Mouse (Mus musculus): Measurements from ENCODE around the gene Hdac1.

The Hdac1 gene

DNA sequence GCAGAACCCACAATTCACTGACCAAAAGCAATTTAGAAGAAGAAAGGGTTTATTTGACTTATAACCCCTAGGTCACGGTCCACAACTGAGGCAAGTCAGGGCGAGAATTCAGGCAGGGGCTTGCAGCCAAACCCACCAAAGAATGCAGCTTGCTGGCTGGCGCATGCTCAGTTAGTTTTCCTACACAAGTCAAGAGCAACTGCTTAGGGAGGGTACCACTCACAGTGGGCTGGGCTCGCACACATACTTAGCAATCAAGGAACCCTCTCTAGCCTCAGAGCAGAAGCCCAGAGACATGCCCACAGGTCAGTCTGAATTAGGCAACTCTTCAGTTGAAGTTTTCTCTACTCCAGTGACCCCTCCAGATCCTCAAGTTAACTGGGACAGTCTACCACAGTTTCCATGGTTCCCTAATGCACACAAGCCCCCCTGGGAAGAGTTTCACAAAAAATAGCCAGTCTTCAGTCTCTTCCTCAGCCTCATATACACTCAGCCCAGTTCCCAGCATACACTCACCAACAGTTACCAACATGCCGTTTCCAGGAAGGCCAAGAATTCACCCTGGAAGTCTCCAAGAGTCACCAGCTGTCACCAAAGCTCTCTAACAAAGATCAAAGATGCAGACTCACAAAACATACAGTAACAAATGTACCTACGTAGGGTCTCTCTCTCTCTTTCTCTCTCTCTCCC lies 31.6 kb downstream of the Hdac1 start:
- H3K36me3 ChIP-seq (ENCODE audit: control insufficient read depth, insufficient read depth, low read length, poor library complexity, severe bottlenecking) = no peaks in the 10 kb centered on the region
- no peak for DNase-seq (ENCODE audit: low read depth, low spot score)
- no peaks in the 10 kb centered on the region; the same call in 1 of the 2 replicates for H3K27me3 ChIP-seq (ENCODE audit: control insufficient read depth, insufficient read depth, low read length, poor library complexity, severe bottlenecking)

DNA sequence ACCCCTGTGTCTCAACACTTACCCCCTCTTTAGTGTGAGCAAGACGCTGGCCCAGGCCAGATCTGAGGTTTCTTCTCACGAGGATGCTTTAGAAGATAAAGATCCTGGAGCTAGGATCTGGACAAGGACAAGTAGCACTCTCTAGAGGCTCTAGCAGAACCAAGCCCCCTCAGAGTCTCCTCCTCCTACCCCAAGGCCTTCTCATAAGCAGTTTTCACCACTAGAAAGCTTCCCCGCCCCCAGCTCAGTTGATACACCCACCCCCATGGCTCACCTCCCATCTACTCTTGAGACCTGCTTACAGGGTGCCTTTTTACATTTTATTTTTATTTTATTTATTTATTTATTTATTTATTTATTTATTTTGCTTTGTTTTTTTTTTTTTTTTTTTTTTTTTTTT lies 32.9 kb downstream of the Hdac1 start:
- Histone ChIP-seq H3K36me3 (ENCODE audit: control insufficient read depth, insufficient read depth, low read length, poor library complexity, severe bottlenecking) (no peaks in the 10 kb centered on the region), H3K27me3 (ENCODE audit: control insufficient read depth, insufficient read depth, low read length, poor library complexity, severe bottlenecking) (no peaks in the 10 kb centered on the region; the same call in 1 of the 2 replicates)
- no peak for DNase-seq (ENCODE audit: low read depth, low spot score)

DNA sequence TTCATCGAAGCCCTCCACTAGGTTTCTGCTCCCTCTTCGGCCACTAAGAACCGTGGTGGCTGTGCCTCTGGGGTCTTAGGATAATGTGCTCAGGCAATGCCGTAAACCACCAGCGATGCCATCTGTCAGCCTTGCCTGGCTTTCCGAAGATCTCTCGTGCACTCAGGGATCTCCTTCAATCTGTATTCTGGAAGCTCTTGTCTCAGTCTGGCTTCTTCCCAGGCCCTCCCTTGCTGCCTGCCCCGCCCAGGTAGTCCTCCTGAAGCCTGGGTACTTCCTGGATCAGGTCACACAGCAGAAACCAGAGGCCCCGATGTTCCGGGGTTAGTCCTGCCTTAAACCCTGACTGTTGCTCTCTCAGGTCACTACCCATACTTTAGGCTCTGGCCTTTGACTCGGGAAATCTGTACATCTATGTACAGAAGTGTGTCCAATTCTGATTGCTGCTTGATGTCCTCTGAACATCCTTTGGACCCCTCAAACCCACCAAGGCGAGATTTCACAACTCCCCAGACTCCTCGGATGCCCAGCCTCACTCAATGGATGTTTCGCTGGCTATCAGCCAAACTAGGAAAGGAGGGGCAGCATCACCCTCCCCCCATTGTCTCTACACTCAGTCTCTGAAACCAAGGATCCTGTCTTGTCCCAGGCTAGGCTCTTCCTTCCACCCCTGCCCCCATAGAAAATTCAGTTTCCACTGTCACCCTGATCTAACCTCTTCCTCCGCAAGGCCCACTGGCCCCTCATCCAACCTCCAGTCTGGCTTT lies 33.5 kb downstream of the Hdac1 start:
- Histone ChIP-seq H3K27me3 (ENCODE audit: control insufficient read depth, insufficient read depth, low read length, poor library complexity, severe bottlenecking) (no peaks in the 10 kb centered on the region; the same call in 1 of the 2 replicates), H3K36me3 (ENCODE audit: control insufficient read depth, insufficient read depth, low read length, poor library complexity, severe bottlenecking) (no peaks in the 10 kb centered on the region)
- no peak for DNase-seq (ENCODE audit: low read depth, low spot score)

DNA sequence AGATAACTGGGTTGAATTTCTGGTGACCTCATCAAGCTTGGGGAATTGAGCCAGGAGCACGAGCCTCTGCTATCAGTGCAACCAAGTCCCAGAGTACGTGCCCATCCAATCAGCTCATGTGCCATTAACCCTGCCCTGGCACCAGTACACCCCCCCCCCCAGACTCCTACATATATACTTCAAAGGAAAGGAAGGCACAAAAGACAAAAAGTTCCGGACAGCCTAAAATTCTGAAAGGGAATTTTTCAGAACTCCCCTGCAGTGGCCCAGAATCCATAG lies 34.3 kb downstream of the Hdac1 start:
- no peaks in the 10 kb centered on the region for H3K27me3 ChIP-seq (ENCODE audit: control insufficient read depth, insufficient read depth, low read length, poor library complexity, severe bottlenecking)
- no peaks in the 10 kb centered on the region for H3K36me3 ChIP-seq (ENCODE audit: control insufficient read depth, insufficient read depth, low read length, poor library complexity, severe bottlenecking)
- DNase-seq (ENCODE audit: low read depth, low spot score) = no peak

DNA sequence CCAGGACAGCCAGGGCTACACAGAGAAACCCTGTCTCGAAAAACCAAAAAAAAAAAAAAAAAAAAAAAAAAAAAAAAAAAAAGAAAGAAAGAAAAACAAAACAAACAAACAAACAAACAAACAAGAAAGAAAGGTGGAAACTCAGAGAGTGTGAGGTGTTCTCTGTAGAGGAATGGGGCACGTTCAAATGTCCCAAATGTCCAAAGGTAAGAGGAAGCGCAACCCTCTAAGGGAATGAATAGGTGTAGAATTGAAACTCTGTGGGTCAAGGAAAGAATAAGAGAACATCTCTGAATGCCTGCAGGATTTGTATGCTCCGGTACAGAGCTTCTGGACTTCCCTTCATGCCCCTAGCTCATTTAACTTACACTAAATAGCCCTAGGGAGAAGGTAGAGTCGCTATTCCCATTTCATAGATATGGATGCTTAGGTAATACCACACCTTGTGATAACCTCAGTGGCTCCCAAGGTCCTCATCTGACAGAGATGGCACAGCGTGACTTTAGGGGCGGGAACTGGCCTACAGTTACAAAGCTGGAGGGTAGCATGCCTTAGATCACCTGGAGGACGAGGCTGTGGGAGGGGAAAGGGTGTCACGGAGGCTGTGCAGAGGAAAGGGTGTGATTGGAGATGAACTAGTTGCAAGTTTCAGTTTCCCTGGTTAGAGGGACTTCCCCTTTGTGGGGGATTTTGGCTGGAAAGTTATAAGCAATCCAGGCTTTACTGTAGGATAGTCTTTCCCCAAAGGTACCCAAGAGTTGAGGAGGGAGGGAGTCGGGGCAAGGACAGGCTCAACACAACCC lies 34.9 kb downstream of the Hdac1 start:
- no peaks in the 10 kb centered on the region for H3K27me3 ChIP-seq (ENCODE audit: control insufficient read depth, insufficient read depth, low read length, poor library complexity, severe bottlenecking)
- H3K36me3 ChIP-seq (ENCODE audit: control insufficient read depth, insufficient read depth, low read length, poor library complexity, severe bottlenecking) = no peaks in the 10 kb centered on the region
- DNase-seq (ENCODE audit: low read depth, low spot score) = peak; percentile 68

DNA sequence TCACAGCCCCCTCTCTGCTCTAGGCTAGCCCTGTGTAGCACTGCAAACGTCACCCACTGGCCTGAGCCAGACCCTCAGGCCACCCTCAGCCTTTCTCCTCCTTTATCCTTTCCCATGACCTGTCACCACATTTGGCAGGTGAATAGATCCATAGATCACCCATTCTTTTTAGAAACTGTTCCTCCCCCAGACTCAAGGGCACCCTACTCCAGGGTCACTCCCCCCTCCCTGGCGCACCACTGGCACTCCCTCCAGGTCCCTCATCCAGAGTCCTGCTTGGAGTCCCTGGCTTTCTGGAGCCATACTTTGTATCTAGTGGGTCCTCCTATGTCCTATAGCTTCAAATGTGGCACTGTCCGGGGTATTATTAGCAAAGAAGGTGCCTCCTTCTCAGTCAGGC lies 37.0 kb downstream of the Hdac1 start:
- Histone ChIP-seq H3K36me3 (ENCODE audit: control insufficient read depth, insufficient read depth, low read length, poor library complexity, severe bottlenecking) (no peaks in the 10 kb centered on the region), H3K27me3 (ENCODE audit: control insufficient read depth, insufficient read depth, low read length, poor library complexity, severe bottlenecking) (no peaks in the 10 kb centered on the region)
- no peak for DNase-seq (ENCODE audit: low read depth, low spot score)

DNA sequence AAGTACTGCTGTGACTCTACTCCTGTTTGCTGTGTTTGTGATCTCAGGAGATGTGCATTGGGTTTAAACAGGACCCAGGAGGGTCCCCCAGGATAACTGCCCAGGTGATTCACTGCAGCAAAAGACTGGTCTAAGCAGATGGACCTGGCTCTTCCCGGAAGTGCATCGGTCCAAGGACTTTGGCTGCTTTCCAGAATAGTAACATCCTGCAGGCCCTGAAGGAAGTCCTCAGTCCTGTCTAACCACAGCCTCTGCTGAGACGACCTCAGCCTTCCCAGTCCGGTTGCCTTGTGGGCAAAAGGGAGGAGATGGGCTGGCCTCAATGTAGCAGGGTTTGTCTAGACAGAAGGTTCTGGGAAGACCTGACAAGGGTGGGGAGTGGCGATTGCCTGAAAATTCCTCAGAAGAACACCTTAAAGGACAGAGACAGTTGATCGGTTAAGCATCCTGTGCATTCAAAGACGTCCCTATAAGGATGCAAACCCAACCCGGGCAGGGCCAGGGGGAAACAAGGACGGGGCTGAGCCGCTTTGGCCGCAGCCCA lies 39.5 kb downstream of the Hdac1 start:
- Histone ChIP-seq H3K27me3 (ENCODE audit: control insufficient read depth, insufficient read depth, low read length, poor library complexity, severe bottlenecking) (no peaks in the 10 kb centered on the region), H3K36me3 (ENCODE audit: control insufficient read depth, insufficient read depth, low read length, poor library complexity, severe bottlenecking) (no peaks in the 10 kb centered on the region)
- no peak for DNase-seq (ENCODE audit: low read depth, low spot score)

DNA sequence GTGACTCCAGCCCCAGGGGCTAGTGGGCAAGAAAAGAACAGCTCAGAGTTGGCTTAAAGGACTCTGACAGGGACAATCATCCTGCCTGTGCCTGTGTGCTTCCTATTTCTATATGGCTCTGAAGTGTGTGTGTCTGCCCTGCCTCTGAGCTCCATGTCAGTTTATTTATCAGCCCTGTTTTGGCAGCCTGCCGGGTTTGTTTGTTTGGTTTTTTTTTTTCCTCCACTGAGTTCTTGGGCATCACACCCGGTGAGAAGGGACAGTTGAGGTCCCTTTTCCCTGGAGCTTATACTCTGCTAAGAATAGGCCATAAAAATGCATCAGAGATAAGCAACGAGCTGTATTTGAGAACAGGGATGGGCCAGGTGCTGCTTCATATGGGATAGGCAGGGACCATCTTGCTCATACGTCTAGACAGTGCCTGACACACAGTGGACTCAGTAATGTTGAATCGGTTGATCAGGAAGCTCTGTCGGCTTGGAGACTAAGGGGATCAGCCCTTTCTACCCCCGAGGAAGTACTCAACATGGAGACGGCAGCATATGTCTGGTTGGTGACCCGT lies 40.1 kb downstream of the Hdac1 start:
- Histone ChIP-seq H3K27me3 (ENCODE audit: control insufficient read depth, insufficient read depth, low read length, poor library complexity, severe bottlenecking) (no peaks in the 10 kb centered on the region), H3K36me3 (ENCODE audit: control insufficient read depth, insufficient read depth, low read length, poor library complexity, severe bottlenecking) (no peaks in the 10 kb centered on the region)
- no peak for DNase-seq (ENCODE audit: low read depth, low spot score)

DNA sequence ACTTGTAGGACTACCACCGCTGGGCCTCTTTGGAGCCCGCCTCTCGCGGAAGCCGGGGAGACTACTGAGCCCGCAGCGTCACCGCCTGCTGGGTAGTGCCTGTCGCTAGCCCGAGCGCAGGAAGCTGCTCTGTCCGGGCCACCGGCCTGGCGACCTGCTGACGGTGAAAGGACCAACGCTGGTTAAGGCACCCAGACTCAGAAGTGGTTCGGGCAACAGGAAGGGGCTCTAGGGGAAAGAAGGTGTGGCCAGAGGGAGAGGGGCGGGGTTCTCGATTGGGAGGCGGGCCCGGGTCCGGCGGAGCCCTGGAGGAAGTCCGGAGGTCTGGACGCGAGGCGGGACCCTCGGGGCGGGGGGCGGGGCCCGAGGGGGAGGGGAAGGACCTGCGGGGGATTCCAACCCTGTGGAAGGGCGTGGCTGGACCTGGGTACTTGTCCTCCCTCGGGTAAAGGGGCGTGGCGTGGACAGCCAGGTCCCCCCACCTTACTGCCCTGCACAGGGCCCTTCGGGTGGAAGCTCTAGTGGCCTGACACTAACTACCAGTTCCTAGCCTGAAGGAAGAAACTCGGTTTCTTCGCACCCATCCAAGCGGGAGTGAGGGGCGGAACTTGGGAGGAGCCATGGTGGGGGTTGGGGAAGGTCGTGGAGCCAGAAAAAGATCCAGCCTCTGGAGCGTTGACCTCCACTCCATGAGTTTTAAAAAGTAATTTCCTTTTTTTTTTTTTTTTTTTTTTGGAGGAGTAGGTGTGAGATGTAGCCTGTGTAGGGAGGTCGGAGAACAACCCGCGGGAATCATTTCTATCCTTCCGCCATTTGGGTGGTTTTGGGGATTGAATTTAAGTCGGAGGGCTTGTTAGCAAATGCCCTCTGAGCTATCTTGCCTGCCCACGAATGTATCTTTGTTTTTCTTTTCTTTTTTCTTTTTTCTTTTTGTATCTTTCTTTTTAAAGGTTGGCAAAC lies 41.6 kb downstream of the Hdac1 start:
- no peaks in the 10 kb centered on the region for H3K27me3 ChIP-seq (ENCODE audit: control insufficient read depth, insufficient read depth, low read length, poor library complexity, severe bottlenecking)
- peak; percentile 90 for DNase-seq (ENCODE audit: low read depth, low spot score)
- H3K36me3 ChIP-seq (ENCODE audit: control insufficient read depth, insufficient read depth, low read length, poor library complexity, severe bottlenecking) = no peaks in the 10 kb centered on the region

DNA sequence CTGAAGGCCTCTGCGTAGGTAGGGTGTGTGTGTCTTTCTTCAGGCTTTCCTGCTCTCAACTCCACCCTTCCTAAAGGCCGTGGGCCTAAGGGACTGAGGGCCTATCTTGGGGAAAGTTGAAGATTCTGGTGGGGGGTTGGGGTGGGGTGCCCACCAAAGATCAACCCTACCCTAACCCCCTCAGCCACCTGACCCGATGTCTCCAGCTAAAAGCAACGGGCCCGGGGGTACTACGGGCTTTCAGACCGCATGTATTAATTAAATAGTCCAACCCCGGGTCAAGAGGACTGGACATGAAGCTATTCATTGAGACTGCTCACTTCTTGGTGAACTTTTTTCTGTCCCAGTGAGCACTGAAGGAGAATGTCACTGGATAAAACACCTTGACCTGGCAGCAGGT lies 42.5 kb downstream of the Hdac1 start:
- DNase-seq (ENCODE audit: low read depth, low spot score) = no peak
- H3K36me3 ChIP-seq (ENCODE audit: control insufficient read depth, insufficient read depth, low read length, poor library complexity, severe bottlenecking) = no peaks in the 10 kb centered on the region
- H3K27me3 ChIP-seq (ENCODE audit: control insufficient read depth, insufficient read depth, low read length, poor library complexity, severe bottlenecking) = no peaks in the 10 kb centered on the region

DNA sequence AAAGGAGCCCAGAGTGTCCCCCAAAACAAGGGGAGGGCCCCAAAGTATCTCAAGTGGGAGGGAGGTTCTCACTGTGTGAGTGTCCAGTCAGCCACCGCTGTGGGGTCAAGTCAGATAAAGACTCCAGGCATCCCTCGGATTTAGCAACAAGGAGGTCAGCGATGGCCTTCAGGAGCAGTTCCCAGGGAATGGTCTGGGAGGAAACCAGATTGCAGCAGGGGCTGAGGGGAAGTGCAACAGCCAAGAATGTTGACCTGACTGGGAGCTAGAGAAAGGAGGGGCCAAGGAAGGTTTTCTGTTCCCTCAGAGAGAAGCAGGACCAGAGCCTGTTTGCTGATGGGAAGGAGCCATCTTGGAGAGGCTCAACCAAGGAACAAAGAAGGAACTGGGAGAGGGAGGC lies 43.6 kb downstream of the Hdac1 start:
- no peak for DNase-seq (ENCODE audit: low read depth, low spot score)
- Histone ChIP-seq H3K27me3 (ENCODE audit: control insufficient read depth, insufficient read depth, low read length, poor library complexity, severe bottlenecking) (no peaks in the 10 kb centered on the region), H3K36me3 (ENCODE audit: control insufficient read depth, insufficient read depth, low read length, poor library complexity, severe bottlenecking) (no peaks in the 10 kb centered on the region)

DNA sequence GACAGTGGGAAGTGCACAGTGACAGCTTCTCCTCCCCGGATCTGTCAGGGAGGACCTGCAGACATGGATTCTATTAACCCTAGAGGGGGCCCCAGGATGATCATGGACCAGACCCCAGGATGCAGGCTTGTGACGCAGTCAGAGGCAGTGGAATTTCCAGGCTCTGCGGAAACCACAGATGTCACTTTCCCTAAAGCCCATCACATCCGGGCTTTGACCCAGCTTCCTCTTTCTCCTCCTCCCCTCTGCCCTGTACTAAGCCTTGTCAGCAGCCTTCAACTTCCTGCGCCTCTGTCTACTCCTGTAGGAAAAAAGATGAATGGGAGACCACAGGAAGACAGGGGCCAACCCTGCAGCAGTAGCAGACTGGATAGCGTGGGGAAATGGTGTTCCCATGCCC lies 45.9 kb downstream of the Hdac1 start:
- DNase-seq (ENCODE audit: low read depth, low spot score) = peak; percentile 71
- H3K36me3 ChIP-seq (ENCODE audit: control insufficient read depth, insufficient read depth, low read length, poor library complexity, severe bottlenecking) = no peaks in the 10 kb centered on the region
- H3K27me3 ChIP-seq (ENCODE audit: control insufficient read depth, insufficient read depth, low read length, poor library complexity, severe bottlenecking) = no peaks in the 10 kb centered on the region

DNA sequence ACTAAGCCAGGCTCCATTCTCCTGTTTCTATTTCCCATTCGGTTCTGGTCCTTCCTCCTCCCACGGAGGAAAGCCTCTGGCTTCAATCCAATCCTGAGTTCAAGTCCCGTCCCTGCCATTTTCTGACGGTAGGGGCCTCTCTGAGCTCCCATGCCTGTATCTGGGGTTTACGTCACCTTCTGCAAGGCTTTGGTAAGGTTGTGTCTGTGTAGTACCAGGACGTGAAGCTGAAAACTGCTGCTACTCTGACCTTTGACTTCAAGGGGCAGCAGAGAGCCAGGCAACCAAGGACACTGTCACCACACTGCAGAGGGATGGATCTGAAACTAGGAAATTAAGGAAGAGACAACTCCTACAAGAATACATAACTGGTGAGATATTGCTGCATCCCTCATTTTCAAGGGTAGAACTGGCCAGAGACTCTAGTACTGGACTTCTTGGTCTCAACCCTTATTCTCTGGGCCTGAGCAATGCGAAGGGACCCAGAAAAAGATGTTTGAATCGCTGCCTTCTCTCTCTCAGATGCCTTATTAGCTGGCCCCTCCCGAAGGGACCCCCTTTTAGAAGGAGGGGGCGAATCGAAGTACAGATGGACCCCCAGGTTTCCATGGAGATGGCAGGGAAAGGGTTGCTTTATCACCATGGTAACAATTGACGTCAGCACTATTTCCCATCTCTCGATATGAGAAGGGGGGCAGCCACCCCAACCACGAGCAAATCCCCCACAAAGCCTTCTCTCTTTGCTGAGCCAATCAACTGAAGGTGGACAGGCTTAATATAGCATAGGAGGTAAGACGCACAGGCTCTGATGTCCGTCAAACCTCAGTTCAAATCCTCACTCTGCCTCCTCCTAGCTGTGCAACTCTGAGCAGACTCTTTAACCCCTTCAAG lies 46.6 kb downstream of the Hdac1 start:
- Histone ChIP-seq H3K36me3 (ENCODE audit: control insufficient read depth, insufficient read depth, low read length, poor library complexity, severe bottlenecking) (no peaks in the 10 kb centered on the region), H3K27me3 (ENCODE audit: control insufficient read depth, insufficient read depth, low read length, poor library complexity, severe bottlenecking) (no peaks in the 10 kb centered on the region)
- DNase-seq (ENCODE audit: low read depth, low spot score) = peak; percentile 73

All from splenic B cell, adult 2 months (primary cell).